Mouse (Mus musculus) R1 (cell line): ENCODE results near the gene Tacr2.

ENCODE experiments used
- DNase-seq: peaks from one replicate; pipeline ENCODE4 v3.0.0-alpha.2; 2018; ENCODE audit warnings: low read depth, low spot score

The Tacr2 gene

GRCm38 (mm10) chr10:62239270-62239669 is 13.0 kb upstream of the Tacr2 start:
- DNase-seq: no peak

DNA sequence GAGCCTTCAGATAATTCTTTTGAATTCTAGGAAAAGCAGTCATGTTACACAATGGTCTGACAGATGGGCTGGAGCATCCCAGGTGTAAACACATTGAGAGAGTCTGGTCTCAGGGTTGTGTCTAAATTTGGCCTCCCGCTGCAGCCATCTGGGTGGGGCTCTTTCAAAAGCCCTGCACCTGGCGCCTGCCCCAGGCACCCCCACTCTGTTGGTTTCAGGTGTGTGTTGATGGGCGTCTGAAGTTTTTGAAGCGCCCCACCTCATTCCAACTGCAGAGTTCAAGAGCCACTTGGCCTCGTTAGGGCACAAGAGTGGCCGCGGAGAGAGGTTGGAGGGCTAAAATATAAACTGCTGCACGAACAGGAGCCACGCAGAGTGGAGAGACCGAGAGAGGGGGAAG is 9.9 kb upstream of the Tacr2 start:
- peak; percentile 32 for DNase-seq

- peak; percentile 90 for DNase-seq
Observed at GRCm38 (mm10) chr10:62242896-62243295, 9.3 kb upstream of the Tacr2 start.

DNA sequence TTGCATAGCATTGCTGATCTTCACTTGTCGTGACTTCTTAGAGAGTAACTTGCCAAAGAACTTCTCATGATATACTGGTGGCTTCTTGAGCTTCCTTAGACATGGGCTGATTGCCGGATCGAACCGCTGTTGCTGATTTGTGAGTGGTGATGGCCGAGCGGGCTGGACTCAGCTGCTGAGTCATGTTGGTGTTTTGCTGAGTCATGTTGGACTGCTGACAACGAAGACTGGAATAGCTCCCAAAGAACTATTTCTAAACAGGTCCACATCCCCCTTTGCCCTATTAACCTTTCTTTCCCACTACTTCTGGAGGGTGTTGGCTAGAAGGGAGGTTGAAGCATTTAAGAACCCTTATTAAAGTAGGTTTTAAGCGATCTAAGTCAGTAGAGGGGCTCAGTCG is 8.2 kb upstream of the Tacr2 start:
- DNase-seq: peak; percentile 42

DNA sequence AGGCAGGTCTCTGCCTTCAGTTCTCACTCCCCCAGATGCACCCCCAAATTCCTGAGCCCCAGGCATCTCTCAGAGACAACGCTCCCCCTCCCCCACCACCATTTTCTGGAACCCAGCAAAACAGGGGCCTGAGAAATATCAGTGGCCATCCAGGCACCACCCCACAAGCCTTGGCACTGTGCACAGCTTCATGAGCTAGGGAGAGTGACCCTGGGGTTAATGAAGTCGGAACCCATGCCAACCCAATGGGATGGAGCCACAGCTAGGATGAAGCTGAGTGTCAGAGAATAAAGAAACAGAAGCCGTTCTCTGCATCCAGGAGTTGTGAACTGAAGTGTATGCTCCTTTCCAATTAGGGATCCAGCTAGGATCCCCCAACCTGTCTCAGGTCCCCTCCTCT is 5.1 kb upstream of the Tacr2 start:
- no peak for DNase-seq

DNA sequence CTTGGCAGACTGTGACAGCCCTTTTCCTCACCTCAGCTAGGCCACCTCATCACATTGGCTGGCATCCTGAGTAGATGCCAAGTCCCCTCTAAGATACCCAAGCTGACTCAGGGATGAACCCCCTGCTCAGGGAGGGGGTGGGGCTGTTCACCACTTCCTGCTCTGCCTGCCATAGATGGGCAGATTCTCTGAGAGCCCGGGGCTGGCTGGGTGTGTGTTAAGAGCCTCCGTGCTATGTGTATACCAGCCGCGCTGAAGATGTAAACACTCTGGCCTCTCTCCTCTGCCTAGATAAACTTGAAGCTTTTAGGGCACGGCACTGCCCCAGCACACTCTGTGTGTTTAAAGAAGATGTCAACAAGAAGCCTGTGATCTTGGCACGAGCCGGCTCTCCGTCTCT is 4.4 kb upstream of the Tacr2 start:
- DNase-seq: no peak

DNA sequence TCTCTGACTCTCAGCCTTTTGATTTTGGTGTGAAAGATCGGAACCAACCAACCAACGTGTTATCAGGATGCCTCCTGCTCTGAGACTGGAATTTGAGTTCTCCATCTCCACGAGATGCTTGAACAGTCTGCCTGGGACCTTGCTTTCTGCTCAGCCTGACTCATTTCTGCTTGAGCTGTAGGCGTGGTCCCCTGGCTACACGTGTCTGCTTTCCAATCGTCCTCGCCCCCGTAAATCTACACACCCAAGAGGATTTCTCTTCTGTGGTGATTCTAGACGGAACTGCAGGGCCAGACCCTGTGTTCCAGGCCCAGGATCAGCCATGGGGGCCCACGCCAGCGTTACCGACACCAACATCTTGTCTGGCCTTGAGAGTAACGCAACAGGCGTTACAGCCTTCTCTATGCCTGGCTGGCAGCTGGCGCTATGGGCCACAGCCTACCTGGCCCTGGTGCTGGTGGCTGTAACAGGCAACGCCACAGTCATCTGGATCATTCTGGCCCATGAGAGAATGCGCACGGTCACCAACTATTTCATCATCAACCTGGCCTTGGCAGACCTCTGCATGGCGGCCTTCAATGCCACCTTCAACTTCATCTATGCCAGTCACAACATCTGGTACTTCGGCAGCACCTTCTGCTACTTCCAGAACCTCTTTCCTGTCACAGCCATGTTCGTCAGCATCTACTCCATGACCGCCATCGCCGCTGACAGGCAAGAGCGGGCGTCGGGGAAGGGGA is 428 bp downstream of the Tacr2 start:
- DNase-seq: no peak

DNA sequence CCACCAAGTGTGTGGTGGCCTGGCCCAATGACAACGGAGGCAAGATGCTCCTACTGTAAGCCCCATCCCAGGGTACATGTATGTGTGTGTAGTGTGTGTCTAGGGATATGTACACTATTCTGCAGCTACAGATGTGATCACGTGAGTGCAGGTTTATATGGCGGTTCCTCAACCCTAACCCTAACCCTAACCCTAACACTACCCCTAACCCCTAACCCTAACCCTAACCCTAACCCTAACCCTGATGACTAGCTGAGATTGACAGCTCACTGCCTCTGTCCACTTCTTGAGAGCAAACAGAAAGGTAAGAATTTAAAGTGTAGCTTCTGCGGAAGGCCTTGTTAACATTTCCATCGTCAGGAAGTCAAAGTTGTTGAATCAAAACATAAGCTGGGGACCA is 6.1 kb downstream of the Tacr2 start:
- DNase-seq: no peak

GRCm38 (mm10) chr10:62261115-62261886 is 9.1 kb downstream of the Tacr2 start:
- peak; percentile 98 for DNase-seq

DNA sequence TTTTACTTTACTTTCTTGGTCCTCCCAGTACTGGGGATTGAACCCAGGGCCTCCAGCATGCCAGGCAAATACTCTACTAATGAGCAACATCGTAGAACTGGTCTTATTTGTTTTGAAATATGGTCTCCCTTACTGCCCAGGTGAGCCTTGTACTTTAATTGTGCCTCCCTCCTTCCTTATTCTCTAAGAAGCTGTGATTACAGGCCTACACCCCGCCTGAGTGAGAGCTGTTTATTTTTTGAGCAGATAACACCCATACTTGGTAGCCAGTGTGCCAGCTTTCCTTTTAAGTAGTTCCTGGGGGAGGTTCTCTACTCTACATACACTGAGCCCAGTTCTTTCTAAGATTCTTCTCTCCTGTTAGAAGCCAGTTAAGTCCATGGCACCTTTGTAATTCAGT is 12.1 kb downstream of the Tacr2 start:
- DNase-seq: no peak

- no peak for DNase-seq
Observed at GRCm38 (mm10) chr10:62269278-62269677, 17.0 kb downstream of the Tacr2 start.

DNA sequence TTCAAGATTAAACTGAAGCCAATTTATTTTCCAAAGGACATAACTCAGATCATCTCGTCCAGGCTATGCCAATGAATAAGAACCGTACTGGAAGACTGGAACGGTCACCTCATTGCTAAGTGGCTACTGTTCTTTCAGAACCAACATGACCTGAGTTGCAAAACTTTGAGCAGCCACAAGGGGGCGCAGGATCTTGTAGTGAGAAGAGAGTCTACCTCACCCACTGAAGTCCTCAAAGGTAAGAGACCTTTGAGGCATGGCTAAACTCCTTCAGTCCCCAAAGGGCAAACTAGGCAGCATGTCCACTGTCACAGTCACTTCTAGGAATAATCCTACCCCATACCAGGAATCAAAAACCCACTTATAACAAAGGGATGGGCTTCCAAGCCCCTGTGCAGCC is 23.0 kb downstream of the Tacr2 start:
- peak; percentile 85 for DNase-seq

GRCm38 (mm10) chr10:62277499-62278293 is 25.5 kb downstream of the Tacr2 start:
- no peak for DNase-seq

DNA sequence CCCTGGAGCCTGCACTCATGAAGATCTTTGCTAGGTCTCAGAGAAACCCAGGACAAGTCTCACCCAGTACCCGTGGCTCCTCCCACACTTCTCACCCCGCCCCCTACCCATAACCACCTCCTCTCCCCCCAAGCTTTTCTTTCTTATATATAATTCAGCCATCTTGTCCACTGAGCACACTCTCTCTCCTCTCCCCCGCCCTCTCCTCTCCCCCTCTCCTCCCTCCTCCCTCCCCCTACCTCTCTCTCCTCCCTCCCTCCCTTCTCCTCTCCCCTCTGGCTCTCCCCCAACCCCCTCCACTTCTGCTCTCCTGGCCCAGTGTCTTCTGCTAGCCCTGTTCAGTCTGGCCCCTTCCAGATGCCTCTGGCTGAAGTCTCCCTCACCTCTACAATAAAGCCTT is 26.8 kb downstream of the Tacr2 start:
- peak; percentile 57 for DNase-seq

DNA sequence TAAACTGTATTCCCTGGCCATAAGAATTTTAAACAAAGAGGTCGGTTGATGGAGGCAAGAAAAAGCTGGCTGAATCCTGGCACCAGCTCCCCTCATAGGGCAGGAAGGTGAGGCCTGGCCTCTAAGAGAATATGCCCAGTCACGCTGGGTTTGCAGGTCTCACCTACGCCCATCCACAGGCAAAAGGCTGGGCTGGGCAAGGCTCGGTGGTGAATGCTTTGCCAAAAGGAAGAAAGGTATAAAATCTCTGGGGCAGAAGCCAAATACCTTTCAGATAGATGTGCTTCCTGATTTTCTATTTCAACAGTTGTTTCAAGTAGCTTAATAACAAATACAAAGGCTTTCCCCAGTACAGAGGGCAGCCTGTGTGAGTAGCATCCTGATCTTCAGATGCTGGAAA is 27.4 kb downstream of the Tacr2 start:
- no peak for DNase-seq

- DNase-seq: peak; percentile 90
Observed at GRCm38 (mm10) chr10:62282782-62283181, 30.5 kb downstream of the Tacr2 start.

- DNase-seq: peak; percentile 77
Observed at GRCm38 (mm10) chr10:62283206-62283792, 31.1 kb downstream of the Tacr2 start.

DNA sequence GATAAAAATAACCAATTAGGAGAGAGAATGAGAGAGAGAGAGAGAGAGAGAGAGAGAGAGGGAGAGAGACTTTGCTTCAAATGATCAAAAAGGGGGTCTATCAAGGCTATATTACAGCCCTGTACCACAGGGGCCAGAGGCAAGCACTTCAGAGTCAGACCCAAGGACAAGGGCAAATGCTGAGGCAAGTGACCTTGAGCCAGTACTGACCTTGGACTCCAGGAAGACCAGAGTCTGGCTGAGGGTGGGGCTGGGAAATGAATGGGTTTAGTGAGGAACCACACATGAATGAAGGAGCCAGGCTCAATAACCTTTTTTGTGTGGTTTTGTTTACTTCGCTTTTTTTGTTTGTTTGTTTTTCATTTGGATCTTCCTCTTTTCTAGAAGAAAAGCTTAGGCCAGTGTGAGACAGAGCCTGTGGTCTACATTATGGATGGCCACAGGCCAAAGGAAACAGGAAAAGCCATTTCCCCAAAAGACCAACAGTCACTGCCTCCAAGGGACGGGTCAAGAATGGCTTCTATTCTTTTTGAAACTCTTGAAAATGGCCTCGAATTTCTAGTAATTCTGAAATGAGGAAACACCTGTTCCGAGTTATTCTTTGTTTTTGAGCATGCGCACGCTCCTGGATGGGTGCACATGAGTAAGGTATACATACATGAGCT is 35.4 kb downstream of the Tacr2 start:
- peak; percentile 78 for DNase-seq

DNA sequence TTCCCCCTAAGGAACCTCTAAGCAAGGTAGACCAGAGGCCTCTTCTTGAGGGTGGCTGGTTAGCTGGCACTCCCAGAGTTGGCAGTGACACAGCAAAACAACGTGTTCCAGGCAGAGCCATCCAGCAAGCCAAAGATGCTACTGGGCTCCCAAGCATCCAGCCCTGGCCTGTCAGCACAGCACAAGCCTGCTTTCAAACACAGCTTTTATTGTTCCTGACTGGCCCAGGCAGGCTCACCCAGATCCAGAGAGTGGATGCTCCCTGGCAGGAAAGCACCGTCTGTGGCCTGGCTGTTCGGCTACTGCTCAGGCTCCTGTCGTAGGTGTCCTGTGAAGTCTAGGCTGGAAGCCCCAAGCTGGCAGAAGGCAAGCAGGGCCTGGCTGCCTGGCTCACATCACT is 41.9 kb downstream of the Tacr2 start:
- DNase-seq: no peak

DNA sequence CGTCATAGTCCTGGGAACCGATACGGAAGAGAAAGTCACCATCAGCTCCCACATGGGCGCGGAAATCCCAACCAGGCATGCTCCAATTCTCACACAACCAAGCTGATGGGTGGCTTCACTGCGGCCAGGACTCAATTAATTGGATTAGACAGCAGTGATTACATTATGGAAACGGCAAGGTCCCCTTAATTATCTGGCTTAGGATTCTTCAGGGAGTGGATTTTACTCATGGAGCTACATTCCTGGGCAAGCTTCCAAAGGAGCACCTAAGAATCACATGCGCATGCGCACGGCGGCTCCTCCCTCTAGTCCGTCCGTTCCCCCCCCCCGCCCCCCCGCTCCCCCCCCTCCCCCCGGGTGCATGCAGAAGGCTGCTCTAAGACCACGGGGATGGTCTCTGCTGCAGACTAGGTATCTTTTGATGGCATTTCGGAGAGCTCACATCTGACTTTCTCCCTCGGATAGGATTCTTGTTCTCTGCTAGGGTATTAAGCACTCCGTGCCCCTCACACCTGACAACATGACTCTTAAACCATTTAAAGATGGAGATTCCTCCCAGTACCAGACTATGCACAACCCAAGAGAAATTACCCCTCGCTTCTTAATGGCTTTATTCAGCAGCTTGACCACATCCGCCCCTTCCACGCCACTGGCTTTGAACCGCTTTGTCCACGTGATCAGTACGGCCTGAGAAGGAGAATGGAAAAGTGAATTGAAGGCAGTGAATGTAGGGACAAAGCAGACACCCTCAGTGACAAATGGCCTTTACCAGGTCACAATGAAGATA is 44.0 kb downstream of the Tacr2 start:
- DNase-seq: peak; percentile 68
